Mouse (Mus musculus) heart, embryonic 12.5 days (tissue): ENCODE results near the gene Opn5. TPM values are rescaled to one million over a fixed set of nuclear protein-coding genes. Genes with fewer than 3 reads are reported as not detected.
A peak's percentile ranks its signal among the peaks of the same experiment; 100 is the strongest.

Experiments
- ATAC-seq: fragments of 200-750 bp; cut with Nextera tagmentation; 2 replicates; pipeline ENCODE4 v1.8.0; 2017; ENCODE audit warnings: moderate TSS enrichment, moderate library complexity; ENCODE audit not compliant: insufficient number of reproducible peaks, low FRiP score
- H3K27ac ChIP-seq: fragments of 300-500 bp; sonication (generic); 2 replicates; pipeline ENCODE4 v1.5.1; 2016; ENCODE audit warnings: mild to moderate bottlenecking, moderate library complexity; ENCODE audit not compliant: poor library complexity, severe bottlenecking
- H3K27me3 ChIP-seq: fragments of 300-500 bp; sonication (generic); replicated peaks from 2 replicates; pipeline ENCODE4 v1.6.1; 2016; ENCODE audit warnings: mild to moderate bottlenecking, moderate library complexity
- H3K36me3 ChIP-seq: fragments of 300-500 bp; sonication (generic); 2 replicates; pipeline ENCODE4 v1.6.1; 2016; ENCODE audit warnings: mild to moderate bottlenecking, moderate library complexity
- H3K4me1 ChIP-seq: fragments of 300-500 bp; sonication (generic); replicated peaks from 2 replicates; pipeline ENCODE4 v1.6.1; 2016; ENCODE audit warnings: mild to moderate bottlenecking
- H3K4me2 ChIP-seq: fragments of 300-500 bp; sonication (generic); 2 replicates; pipeline ENCODE4 v1.6.1; 2016; ENCODE audit warnings: mild to moderate bottlenecking, moderate library complexity
- H3K4me3 ChIP-seq: fragments of 300-500 bp; sonication (generic); 2 replicates; pipeline ENCODE4 v1.5.1; 2016; ENCODE audit warnings: mild to moderate bottlenecking
- H3K9ac ChIP-seq: fragments of 300-500 bp; sonication (generic); 2 replicates; pipeline ENCODE4 v1.6.1; 2016; ENCODE audit warnings: mild to moderate bottlenecking, moderate library complexity
- H3K9me3 ChIP-seq: fragments of 300-500 bp; sonication (generic); replicated peaks from 2 replicates; pipeline ENCODE4 v1.6.1; 2016; ENCODE audit warnings: mild to moderate bottlenecking, moderate library complexity
- WGBS: fragments of 180-500 bp; shearing (Covaris S2); methylation state at CpG from one replicate; pipeline ENCODE4 v1.1.7; 2016; 5-methylcytosine and 5-hydroxymethylcytosine counted together
- polyA plus RNA-seq: library from polyadenylated mRNA; unstranded; fragments of >200 nt; fragmentation: Nextera tagmentation; extraction: Ambion mirVana; gene quantifications from 2 replicates; pipeline ENCODE4 v1.2.1, GENCODE M21; 2016

The Opn5 gene
- not detected in 2 replicates for polyA plus RNA-seq

- Histone ChIP-seq H3K4me3 (no peak within 1 kb of the TSS), H3K4me1 (no peaks in the 10 kb centered on the region), H3K9ac (no peak within 1 kb of the TSS), H3K4me2 (no peak within 1 kb of the TSS), H3K36me3 (no peaks in the 10 kb centered on the region), H3K27ac (no peak within 1 kb of the TSS), H3K9me3 (no peaks in the 10 kb centered on the region), H3K27me3 (peaks cover 3% of the 10 kb centered on the region; the same call in 1 of the 2 replicates)
- WGBS: 79% methylated on average over 8 of the region's 8 CpGs
- ATAC-seq: no peak
Observed at GRCm38 (mm10) chr17:42611295-42611694, at the start of gene Opn5. Gene Opn5, minus strand, starts transcription at chr17:42611395.

GRCm38 (mm10) chr17:42658634-42659422 is 47.6 kb upstream of the Opn5 start:
- WGBS: 18% methylated on average over 14 of the region's 14 CpGs
- Histone ChIP-seq H3K9me3 (no peaks in the 10 kb centered on the region), H3K4me3 (no peak overlapping the region), H3K36me3 (no peaks in the 10 kb centered on the region), H3K4me2 (peak overlapping the region; percentile 37), H3K4me1 (no peaks in the 10 kb centered on the region), H3K27ac (no peak overlapping the region), H3K9ac (no peak overlapping the region), H3K27me3 (no peaks in the 10 kb centered on the region)
- no peak for ATAC-seq

- ATAC-seq: 0 out of 2 replicates have a peak, but pooled peaks have one; percentile 33
- no peak overlapping the region for H3K9ac ChIP-seq
- WGBS: 49% methylated on average over 3 of the region's 3 CpGs
Observed at GRCm38 (mm10) chr17:42643416-42643815, 32.2 kb upstream of the Opn5 start.

GRCm38 (mm10) chr17:42630206-42630605 is 19.0 kb upstream of the Opn5 start:
- Histone ChIP-seq H3K9ac (no peak overlapping the region), H3K27me3 (no peaks in the 10 kb centered on the region), H3K9me3 (0 out of 2 replicates have a peak, but pooled peaks cover 3% of the 10 kb centered on the region), H3K4me2 (no peak overlapping the region), H3K27ac (no peak overlapping the region), H3K36me3 (no peaks in the 10 kb centered on the region), H3K4me1 (no peaks in the 10 kb centered on the region), H3K4me3 (no peak overlapping the region)
- WGBS: 70% methylated on average over 2 of the region's 2 CpGs
- no peak for ATAC-seq

More at GRCm38 (mm10) chr17:42643416-42643815, 32.2 kb upstream of the Opn5 start:
- no peaks in the 10 kb centered on the region for H3K36me3 ChIP-seq
- no peak overlapping the region for H3K4me3 ChIP-seq
- H3K4me2 ChIP-seq: no peak overlapping the region
- H3K27me3 ChIP-seq: no peaks in the 10 kb centered on the region
- peaks cover 4% of the 10 kb centered on the region; the same call in 1 of the 2 replicates for H3K9me3 ChIP-seq
- no peak overlapping the region for H3K27ac ChIP-seq
- no peaks in the 10 kb centered on the region for H3K4me1 ChIP-seq

GRCm38 (mm10) chr17:42613043-42613737 is 2.0 kb upstream of the Opn5 start:
- peaks cover 3% of the 10 kb centered on the region; the same call in 1 of the 2 replicates for H3K27me3 ChIP-seq
- 30% methylated on average over 6 of the region's 6 CpGs for WGBS
- H3K36me3 ChIP-seq: no peaks in the 10 kb centered on the region
- H3K4me2 ChIP-seq: no peak overlapping the region
- H3K9ac ChIP-seq: no peak overlapping the region
- no peak overlapping the region for H3K4me3 ChIP-seq
- ATAC-seq: no peak
- no peaks in the 10 kb centered on the region for H3K9me3 ChIP-seq
- no peak overlapping the region for H3K27ac ChIP-seq
- H3K4me1 ChIP-seq: no peaks in the 10 kb centered on the region

- peaks cover 3% of the 10 kb centered on the region; the same call in 1 of the 2 replicates for H3K27me3 ChIP-seq
- H3K4me3 ChIP-seq: no peak overlapping the region
- H3K4me2 ChIP-seq: no peak overlapping the region
- H3K4me1 ChIP-seq: no peaks in the 10 kb centered on the region
- H3K36me3 ChIP-seq: no peaks in the 10 kb centered on the region
- H3K9ac ChIP-seq: no peak overlapping the region
- no peak overlapping the region for H3K27ac ChIP-seq
- H3K9me3 ChIP-seq: no peaks in the 10 kb centered on the region
- no peak for ATAC-seq
- 61% methylated on average over 3 of the region's 3 CpGs for WGBS
Observed at GRCm38 (mm10) chr17:42608270-42608669, 2.9 kb downstream of the Opn5 start.

GRCm38 (mm10) chr17:42602829-42603784 is 8.1 kb downstream of the Opn5 start:
- ATAC-seq: peak; percentile 45; the same call in 1 of the 2 replicates
- Histone ChIP-seq H3K4me2 (no peak overlapping the region), H3K4me3 (no peak overlapping the region)

GRCm38 (mm10) chr17:42586486-42586885 is 24.7 kb downstream of the Opn5 start:
- WGBS: 63% methylated on average over 1 of the region's 1 CpGs
- Histone ChIP-seq H3K27ac (no peak overlapping the region), H3K4me1 (no peaks in the 10 kb centered on the region), H3K9ac (no peak overlapping the region), H3K4me2 (no peak overlapping the region), H3K4me3 (no peak overlapping the region), H3K36me3 (no peaks in the 10 kb centered on the region), H3K27me3 (no peaks in the 10 kb centered on the region), H3K9me3 (no peaks in the 10 kb centered on the region)
- no peak for ATAC-seq

More at GRCm38 (mm10) chr17:42602829-42603784, 8.1 kb downstream of the Opn5 start:
- Histone ChIP-seq H3K9me3 (no peaks in the 10 kb centered on the region), H3K36me3 (no peaks in the 10 kb centered on the region), H3K27me3 (no peaks in the 10 kb centered on the region), H3K9ac (no peak overlapping the region), H3K27ac (no peak overlapping the region), H3K4me1 (no peaks in the 10 kb centered on the region)
- 25% methylated on average over 15 of the region's 15 CpGs for WGBS

GRCm38 (mm10) chr17:42583029-42583331 is 28.2 kb downstream of the Opn5 start:
- H3K36me3 ChIP-seq: no peaks in the 10 kb centered on the region
- H3K9me3 ChIP-seq: no peaks in the 10 kb centered on the region
- no peak overlapping the region for H3K9ac ChIP-seq
- H3K4me3 ChIP-seq: no peak overlapping the region
- H3K4me2 ChIP-seq: no peak overlapping the region
- H3K27ac ChIP-seq: no peak overlapping the region
- no peaks in the 10 kb centered on the region for H3K4me1 ChIP-seq
- 87% methylated on average over 2 of the region's 2 CpGs for WGBS
- no peak for ATAC-seq
- no peaks in the 10 kb centered on the region for H3K27me3 ChIP-seq

GRCm38 (mm10) chr17:42582281-42583028 is 28.7 kb downstream of the Opn5 start:
- Histone ChIP-seq H3K36me3 (no peaks in the 10 kb centered on the region), H3K4me1 (no peaks in the 10 kb centered on the region), H3K9me3 (no peaks in the 10 kb centered on the region), H3K27ac (no peak overlapping the region), H3K4me3 (no peak overlapping the region), H3K4me2 (no peak overlapping the region), H3K27me3 (no peaks in the 10 kb centered on the region), H3K9ac (no peak overlapping the region)
- ATAC-seq: no peak
- 59% methylated on average over 1 of the region's 1 CpGs for WGBS
